Mouse (Mus musculus) thymus, postnatal 10 days (tissue): Measurements from ENCODE around the gene Adipor1.
A peak's percentile ranks its signal among the peaks of the same experiment; 100 is the strongest.

ENCODE experiments used
- DNase-seq, 2 experiments: peaks; one replicate each; pipeline ENCODE4 v3.0.0; 2021; ENCODE audit warnings: low spot score in 2 of 2

The Adipor1 gene

GRCm38 (mm10) chr1:134415168-134415831, at the start of gene Adipor1:
Gene Adipor1 (plus strand): TSS chr1:134415378.
- DNase-seq, result peak; percentile 88 to 92

DNA sequence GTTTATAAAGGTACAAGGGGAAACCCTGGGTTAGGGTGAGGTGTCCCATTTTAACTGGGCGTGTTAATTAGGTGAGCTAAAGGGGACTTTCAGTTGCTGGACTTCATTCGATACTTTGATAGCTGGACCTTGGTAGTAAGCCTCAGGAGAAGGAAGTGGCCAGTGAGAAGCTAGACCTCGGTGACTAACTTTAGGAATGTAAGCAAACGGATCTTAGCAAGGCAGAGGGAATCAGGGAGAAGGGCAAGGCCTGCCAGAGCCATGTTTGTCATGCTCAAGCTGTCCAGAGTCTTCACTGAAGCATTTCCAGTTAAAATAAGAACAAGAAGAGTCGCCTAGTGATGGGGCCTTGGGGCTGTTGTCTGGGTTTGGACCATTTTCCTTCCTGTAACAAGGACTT, 49.7 kb upstream of the Adipor1 start:
- no peak for DNase-seq

DNA sequence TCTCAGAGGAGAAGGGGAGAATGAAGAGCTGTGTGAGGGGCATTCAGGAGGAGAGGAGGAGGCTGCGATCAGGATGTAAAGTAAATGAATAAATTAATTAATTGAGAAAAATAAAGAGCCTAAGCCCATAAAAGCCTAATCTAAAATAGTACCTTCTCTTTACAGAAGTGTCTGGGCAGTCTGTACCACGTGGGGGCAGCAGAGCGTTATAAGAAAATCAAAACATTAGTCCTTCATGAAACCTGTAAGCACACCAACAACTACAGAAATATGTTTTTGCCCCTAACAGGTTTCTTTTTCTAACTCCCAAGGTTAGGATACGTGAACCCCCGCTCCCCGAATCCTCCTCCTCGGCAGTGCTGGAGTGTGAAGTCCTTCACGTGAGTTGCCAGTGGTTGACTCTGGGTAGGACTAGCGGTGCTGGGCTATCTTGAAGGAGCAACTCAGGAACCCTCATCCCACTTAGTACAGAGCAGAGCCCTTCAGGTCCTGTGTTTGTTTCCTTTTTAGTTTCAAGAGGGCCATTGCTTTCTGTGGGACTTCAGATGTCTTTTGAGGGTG, 46.3 kb upstream of the Adipor1 start:
- peak in 1 of 2 experiments; percentile 45 for DNase-seq

DNA sequence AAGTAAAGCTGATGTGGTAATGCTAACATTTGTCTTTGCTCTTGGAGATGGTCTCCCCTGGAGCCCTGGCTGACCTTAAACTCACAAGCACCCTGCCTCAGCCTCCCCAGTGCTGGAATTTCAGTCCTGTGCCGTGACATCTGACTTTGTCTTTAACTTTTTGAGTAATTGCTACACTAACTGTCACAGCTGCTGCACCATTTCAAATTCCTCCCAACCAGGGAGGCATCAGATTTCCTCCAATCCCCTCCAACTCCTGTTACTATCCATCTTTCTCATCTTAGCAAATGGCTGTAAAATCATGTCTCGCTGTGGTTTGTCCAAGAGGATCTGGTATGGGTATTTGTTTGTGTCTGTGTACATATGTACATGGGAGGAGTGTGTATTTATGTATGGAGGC, 41.1 kb upstream of the Adipor1 start:
- DNase-seq, result no peak

GRCm38 (mm10) chr1:134381051-134381450, 34.1 kb upstream of the Adipor1 start:
- DNase-seq, result no peak

- DNase-seq, result no peak
These were observed 33.2 kb upstream of the Adipor1 start for GRCm38 (mm10) chr1:134381795-134382625.

GRCm38 (mm10) chr1:134384581-134384980, 30.6 kb upstream of the Adipor1 start:
- DNase-seq, result no peak

- DNase-seq, result no peak
These were observed 30.0 kb upstream of the Adipor1 start for GRCm38 (mm10) chr1:134385176-134385575.

DNA sequence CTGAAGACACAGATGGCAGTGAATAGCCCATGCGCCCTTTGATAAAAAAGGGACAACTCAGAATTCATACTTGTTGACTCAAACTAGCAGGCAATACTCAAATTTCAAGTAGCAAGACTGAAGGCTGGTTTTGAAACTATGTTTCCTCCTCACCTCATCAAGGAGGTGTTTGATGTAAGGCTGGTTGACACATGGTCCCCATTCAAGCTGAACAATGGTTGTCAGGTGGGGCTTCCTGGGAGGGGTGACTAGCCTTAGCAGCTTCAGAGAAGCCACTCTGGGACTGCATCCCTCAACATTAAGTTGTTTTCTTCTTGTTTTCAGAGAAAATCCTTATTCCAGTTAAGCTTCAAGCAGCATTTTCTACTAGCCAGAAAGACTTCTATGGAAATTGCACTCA, 29.5 kb upstream of the Adipor1 start, which contains the start of gene 4933406M09Rik:
Gene 4933406M09Rik, plus strand, starts transcription at position 275 of the 400 bp plus-strand sequence.
- DNase-seq, result no peak

DNA sequence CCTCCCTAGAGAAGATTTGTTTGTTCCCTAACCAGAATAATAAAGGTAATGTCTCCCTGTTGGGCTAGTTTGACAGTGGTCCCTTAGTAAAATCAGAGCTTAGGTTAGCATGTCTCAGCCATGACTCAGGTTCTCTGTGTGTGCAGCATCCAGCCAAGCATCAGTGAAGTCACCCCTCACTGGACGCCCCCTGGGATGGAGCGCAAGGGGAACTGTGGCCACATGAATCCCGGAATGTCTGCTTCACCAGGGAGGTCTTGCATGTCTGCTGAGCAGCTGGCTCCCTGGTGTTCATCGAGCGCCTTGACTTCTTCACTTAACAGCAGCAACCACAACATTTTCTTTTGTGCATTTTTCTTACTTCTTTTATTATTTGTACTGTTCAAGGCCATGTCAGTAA, 21.4 kb upstream of the Adipor1 start:
- DNase-seq, result no peak

DNA sequence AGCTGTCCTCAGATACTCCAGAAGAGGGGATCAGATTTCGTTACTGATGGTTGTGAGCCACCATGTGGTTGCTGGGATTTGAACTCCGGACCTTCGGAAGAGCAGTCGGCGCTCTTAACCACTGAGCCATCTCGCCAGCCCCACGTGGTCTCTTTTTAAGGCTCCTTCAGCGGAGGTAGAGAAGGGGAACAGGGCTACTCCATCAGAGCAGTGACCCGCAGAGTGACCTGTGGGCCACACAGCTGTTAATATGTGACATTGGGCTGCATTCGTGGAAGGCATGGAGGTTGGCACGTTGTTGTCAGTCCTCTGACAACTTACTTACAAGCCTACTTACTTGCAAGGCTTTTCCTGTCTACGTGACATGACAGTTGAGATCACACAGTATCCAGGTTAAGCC, 17.0 kb upstream of the Adipor1 start:
- DNase-seq, result no peak

- no peak for DNase-seq
These were observed 15.4 kb upstream of the Adipor1 start for GRCm38 (mm10) chr1:134399735-134400134.

DNA sequence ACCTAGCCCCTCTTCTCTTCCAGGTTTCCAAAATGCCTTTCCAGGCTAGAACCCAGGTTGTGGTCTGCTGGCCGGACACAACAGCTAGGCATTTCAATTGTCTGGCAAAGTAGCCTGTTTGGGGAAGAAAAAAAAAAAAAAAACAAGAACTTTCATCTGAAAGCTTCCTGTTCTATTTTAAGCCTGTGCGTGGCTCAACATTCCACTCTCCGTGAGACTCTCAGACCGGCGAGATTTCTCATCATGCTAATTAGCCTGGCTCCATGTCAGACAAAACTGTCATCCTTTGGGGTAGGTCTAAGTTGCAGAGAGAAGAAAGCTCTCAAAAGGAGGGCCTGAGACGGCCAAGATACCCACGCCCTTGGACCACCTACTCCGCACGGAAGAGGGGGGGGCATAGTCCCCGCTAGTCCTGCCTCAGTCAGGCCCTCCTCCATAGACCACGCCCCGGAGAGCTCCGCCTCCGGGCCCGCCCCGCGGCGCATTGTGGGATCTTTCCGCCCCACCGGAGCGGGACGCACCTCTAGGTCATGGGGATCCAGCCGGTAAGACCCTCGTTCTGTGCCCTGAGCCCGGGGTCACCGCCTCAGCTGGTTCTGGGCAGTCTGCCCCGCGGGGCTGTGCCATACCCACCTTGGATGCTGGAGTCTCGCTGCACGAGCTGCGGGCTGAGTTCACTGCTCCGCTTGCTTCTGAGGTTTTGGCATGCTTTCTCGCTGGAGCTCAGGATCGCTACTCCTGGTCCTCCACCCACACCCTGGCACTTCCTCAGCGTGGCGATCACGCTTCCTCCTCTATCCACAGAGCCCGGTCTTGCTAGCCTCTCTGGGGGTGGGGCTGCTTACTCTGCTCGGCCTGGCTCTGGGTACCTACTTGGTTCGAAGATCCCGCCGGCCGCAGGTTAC, 9.4 kb upstream of the Adipor1 start, which contains the start of gene Cyb5r1:
Gene Cyb5r1, plus strand, starts transcription at position 51 of the 905 bp plus-strand sequence.
- peak; percentile 66 to 67 for DNase-seq

GRCm38 (mm10) chr1:134406414-134406771, 8.8 kb upstream of the Adipor1 start:
- DNase-seq, result no peak

- DNase-seq, result no peak
These were observed 7.1 kb upstream of the Adipor1 start for GRCm38 (mm10) chr1:134408080-134408479.

DNA sequence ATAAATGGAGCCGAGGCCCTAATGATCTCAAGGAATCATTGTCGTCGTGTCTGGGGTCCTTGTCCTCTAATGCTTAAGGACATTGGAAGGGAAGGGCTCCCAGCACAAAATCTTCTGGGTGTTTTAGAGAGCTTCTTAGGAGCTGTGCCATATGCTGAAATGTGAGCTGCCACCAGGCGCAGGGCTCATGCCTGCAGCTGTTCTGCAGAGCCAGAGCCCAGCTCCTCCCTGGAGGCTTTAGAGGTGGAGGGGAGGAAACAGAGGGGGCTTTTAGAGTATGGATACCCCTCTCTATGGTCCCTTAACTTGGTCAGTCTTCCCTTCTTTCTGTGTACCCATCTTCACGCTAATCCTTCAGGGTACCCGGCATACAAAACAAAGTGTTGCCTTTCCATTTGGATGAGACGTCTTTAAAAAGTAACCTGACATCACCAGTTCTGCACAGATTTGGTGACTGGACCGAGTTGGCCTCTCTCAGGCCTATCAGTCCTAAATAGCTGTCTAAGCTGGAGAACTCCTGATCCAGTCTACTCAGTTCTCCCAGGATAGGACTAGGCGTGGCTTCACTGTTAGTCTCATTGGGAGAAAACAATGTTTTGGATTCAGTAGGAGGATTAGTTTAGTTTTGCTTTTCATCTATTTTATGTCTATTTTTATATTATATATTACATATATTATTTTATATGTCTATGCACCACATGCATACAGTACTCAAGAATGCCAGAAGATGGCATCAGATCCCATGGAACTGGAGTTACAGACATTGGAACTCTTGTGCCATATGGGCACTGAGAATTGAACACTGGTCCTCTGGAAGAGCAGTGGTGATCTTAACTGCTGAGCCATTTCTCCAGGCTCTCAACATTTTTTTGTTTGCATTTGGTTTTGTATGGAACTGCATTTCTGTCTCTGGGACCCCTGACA, 3.2 kb upstream of the Adipor1 start:
- no peak for DNase-seq

GRCm38 (mm10) chr1:134414038-134414437, 1.1 kb upstream of the Adipor1 start:
- no peak for DNase-seq

DNA sequence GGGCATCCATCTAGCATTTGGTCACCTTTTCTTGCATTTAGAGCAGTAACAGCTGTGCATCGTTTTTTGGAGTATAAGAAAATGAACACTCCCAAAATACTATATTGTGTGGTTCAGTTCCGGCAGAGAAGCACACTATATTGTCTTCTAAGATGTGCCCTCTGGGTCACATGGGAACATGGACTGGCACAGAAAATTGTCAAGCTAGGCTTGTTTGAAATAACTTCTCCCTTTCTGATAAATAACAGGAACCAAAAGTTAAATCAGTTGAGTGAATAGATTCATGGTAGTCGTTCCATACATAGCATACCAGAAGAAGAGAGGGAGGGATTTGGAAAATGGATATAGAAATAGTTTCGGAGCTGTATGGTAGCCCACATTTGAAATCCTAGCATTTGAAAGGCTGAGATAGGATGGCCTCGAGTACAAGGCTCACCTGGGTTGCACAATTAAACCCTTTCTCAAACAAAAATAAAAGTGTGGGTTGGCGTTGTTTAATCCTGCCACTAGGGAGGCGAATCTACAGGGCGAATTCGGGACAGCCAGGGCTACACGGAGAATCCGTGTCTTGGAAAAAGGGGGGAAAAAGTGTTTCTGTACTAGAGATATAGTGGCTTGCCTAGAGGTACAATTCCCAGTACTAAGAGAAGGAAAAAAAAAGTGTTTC, 544 bp upstream of the Adipor1 start:
- no peak for DNase-seq

GRCm38 (mm10) chr1:134418414-134418975, 3.3 kb downstream of the Adipor1 start:
- DNase-seq, result no peak

DNA sequence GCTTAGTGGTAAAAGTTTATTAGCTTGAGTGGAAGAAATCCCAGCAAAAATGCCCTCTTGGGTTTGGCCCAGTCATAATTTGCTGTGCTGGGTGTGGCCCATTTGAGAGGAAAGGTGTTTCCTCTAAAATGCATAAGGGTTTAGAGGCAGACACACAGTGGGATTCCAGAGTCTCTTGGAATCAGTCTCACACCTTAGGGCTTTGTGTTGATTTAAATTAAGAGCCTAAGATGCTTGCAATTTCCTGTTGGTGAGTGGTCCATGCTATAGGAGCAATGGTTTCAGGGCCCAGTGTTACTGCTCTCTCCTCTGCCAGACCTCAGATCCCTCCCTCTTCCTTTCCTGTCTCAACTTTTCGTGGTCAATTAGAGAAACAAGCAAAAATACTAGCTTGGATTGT, 4.0 kb downstream of the Adipor1 start:
- DNase-seq, result no peak
